Mouse (Mus musculus): Measurements from ENCODE around the gene Hoxc8.
A peak's percentile ranks its signal among the peaks of the same experiment; 100 is the strongest.

Hoxc8 gene

DNA sequence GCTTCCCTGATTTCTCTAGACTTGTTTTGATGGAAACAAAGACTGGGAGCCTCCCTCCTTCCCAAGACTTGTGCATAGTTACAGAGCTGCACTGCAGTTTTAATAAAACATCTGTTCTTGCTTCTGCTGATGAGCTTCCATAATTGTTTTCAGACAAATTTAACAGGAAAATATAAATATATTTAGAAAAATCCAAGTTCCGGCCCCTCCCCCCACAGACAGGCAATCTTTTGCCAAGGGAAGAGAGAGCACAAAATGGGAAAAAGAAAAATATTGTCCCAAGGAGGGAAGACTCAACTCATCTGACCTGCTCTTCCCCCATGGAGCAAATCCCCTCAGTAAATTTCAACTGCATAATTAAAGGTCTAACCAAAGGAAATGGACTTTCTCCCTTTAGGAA is 15.9 kb downstream of the Hoxc8 start:
- no peak for DNase-seq (ENCODE audit: extremely low spot score)

DNA sequence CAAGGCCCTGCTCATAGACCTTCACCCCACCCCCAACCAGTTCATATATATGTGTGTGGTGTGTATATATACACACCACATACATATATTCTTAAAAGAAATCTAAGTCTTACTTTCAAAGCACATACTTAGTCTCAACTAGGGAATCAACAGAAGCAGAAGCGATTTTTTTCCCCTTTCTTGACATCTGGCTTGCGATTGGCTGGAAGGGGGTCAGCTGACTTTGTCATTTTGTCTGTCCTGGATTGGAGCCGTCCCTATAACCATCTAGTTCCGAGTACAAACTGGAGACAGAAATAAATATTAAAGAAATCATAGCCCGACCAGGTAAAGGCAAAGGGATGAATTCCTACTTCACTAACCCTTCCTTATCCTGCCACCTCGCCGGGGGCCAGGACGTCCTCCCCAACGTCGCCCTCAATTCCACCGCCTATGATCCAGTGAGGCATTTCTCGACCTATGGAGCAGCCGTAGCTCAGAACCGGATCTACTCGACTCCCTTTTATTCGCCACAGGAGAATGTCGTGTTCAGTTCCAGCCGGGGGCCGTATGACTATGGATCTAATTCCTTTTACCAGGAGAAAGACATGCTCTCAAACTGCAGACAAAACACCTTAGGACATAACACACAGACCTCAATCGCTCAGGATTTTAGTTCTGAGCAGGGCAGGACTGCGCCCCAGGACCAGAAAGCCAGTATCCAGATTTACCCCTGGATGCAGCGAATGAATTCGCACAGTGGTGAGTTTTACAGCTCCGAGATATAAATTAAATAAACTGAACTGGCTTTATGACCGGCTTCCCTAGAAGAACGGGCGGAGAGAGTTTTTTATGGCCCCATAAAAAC is 19.1 kb downstream of the Hoxc8 start:
- DNase-seq (ENCODE audit: extremely low spot score), result no peak

GRCm38 (mm10) chr15:103010112-103010846 is 19.9 kb downstream of the Hoxc8 start:
- no peak for DNase-seq (ENCODE audit: extremely low spot score)

DNA sequence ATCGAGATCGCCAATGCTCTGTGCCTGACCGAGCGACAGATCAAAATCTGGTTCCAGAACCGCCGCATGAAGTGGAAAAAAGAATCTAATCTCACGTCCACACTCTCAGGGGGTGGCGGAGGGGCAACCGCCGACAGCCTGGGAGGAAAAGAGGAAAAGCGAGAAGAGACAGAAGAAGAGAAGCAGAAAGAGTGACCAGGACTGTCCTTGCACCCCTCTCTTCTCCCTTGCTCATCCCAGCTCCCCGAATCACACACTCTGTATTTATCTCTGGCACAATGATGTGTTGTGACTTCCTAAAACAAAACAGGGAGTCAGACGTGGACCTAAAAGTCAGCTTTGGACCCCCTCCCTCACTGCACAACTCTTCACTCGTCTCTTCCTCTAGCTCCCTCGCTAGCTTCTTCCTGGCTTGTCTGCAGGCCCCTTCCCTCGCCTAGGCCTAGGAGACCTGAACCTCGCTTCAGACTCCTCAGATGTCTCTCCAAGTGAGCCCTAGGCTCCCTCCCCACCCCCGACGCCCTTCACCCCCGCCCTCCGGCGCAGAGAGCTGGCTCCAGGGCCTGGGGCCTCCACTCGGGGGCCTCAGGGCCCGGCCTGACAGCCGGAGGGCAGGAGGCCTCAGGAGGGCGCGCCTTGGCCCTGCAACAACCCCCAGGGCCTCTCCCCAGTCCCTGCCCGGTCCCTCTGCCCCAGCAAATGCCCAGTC is 20.6 kb downstream of the Hoxc8 start:
- DNase-seq (ENCODE audit: extremely low spot score), result no peak

GRCm38 (mm10) chr15:103011928-103012486 is 21.6 kb downstream of the Hoxc8 start:
- DNase-seq (ENCODE audit: extremely low spot score), result no peak

DNA sequence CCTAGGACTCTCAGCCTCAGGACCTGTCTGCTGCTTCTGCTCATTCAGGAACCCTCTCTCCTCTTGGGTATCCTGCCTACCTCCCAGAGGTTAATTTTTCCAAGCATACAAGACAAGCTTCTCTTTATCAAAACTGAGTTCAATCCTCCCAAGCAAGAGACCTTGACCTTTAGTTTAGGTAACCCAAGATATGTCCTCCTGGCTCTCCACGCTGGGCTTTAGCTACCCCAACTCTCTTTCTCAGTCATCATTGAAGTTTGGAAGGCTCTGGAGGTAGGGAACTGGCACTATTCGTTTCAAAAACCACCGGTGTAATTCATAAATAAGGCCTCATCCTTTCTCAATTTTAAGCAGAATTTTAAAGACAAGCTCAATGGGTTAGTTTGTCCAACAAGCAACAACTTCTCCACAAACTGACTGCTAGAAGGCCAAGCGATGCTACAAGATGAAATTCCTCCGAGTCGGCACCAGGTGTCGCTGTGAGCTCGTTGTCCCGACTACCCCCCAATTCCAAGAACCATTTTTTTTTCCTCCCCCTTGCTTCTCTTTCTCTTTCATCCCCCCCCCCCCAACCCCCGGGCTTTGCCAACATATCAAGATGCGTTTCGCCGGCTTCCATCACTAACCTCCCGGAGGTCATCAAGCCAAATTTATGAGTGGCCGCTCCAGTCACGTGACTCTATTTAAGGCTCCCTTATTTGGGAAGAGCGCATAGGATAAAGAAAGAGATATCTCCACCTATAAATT is 23.0 kb downstream of the Hoxc8 start:
- no peak for DNase-seq (ENCODE audit: extremely low spot score)

DNA sequence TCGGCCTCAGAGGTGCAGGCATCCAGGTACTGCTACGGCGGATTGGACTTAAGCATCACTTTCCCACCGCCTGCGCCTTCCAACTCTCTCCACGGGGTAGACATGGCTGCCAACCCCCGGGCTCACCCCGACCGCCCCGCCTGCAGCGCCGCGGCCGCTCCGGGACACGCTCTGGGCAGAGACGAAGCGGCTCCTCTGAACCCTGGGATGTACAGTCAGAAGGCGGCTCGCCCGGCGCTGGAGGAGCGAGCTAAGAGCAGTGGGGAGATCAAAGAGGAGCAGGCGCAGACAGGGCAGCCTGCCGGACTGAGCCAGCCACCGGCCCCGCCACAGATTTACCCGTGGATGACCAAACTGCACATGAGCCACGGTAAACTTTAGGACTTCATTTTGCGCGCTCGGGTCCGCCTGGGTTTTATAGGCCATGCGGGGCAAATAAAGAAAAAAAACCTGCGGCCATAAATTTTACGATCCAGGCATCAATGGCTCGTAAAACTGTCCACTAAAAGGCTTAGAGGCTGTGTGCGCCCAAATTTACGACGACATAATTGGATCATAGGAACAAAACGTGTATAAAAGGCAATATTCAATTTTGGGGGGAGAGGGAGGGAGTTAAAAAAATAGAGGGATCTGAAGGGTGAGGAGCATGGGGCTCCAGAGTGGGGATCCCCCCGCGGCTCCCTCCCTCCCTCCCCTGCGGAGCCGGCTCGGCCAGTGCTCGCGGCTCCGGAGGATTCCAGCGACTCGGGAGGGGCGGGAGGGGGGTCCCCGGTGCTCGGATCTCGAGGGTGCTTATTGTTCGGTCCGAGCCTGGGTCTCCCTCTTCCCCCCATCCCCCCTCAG is 24.0 kb downstream of the Hoxc8 start:
- DNase-seq (ENCODE audit: extremely low spot score), result peak; percentile 81

- no peak for DNase-seq (ENCODE audit: extremely low spot score)
Observed at GRCm38 (mm10) chr15:103015009-103015399, 24.6 kb downstream of the Hoxc8 start.

DNA sequence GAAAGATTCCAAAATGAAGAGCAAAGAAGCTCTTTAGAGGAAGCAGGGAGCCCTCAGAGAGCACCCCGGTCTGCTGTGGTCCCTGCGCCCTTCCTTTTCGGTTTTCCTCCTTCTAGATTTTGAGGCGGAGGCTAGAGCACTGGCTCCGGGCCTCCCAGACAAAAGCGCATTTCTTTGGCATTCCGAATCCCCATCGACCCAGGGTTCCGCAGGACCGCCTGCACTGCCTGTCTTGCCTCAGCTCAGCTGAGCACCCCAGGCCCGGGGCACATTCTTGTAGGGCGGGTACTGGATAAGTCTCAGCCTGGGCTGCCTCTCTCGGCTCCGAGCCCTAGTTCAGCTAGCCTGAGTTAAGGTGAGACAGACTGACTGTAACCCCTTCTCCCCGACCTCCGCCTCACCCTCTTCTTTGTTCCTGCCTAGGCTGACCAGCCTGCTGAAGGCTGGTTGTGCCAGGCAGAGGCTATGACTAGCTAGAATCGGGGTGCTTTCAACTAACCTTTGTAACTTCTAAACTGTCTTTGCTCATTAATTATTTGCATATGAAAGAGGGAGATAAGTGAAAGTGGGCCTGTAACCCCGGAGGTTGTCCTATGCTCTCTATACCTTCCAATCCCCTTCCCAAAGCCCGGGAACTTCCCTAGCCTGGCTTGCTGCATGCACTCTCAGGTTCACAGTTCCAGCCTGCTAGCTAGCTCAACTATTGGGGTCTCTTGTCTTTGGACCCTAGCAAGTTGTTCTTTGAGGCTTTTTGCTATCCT is 25.2 kb downstream of the Hoxc8 start:
- no peak for DNase-seq (ENCODE audit: extremely low spot score)

GRCm38 (mm10) chr15:103018636-103019035 is 28.2 kb downstream of the Hoxc8 start, which contains the start of gene Hoxc4:
TSS of gene Hoxc4 (plus strand) at chr15:103018934.
- DNase-seq (ENCODE audit: extremely low spot score), result no peak

GRCm38 (mm10) chr15:103020899-103021418 is 30.6 kb downstream of the Hoxc8 start:
- no peak for DNase-seq (ENCODE audit: extremely low spot score)

GRCm38 (mm10) chr15:103021544-103021943 is 31.1 kb downstream of the Hoxc8 start:
- no peak for DNase-seq (ENCODE audit: extremely low spot score)

DNA sequence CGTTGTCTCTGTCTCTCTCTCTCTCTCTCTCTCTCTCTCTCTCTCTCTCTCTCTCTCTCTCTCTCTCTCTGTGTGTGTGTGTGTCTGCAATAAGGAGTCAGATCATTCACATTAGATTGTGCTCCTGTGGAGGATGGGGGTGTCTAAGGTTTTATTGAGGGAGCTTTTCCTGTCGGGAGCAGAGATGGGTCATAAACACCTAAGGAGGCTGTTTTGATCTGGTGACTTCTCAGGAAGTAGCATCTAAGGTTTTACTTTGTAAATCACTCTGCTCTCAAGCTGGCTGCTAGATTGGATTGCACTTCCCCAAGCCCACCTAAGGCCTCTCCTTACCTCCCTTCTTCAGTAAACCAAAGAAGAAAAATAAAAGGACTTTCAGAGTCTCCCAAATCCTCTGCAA is 33.7 kb downstream of the Hoxc8 start:
- DNase-seq (ENCODE audit: extremely low spot score), result no peak

- DNase-seq (ENCODE audit: extremely low spot score), result no peak
Observed at GRCm38 (mm10) chr15:103027266-103028235, 37.1 kb downstream of the Hoxc8 start.

- DNase-seq (ENCODE audit: extremely low spot score), result peak; percentile 59
Observed at GRCm38 (mm10) chr15:103028916-103029512, 38.6 kb downstream of the Hoxc8 start.

DNA sequence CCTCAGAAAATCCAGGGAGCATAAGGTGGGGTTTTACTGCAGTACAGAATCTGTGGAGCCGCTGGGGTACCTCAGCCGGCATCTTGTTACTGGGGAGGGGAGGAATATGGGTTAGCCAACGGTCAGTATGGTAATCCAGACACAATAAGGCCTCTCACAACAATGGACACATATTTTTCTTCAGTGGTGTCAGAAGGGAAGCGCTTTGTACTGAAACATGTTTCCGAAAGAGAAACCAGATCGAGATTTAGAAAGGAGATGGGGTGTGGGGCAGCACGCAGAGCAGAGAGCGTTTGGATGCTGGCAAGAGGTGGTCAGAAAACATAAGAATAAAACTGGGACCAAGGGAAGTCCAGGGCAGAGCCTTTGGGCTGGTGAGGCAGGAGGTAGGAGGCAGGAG is 39.7 kb downstream of the Hoxc8 start:
- peak; percentile 40 for DNase-seq (ENCODE audit: extremely low spot score)

GRCm38 (mm10) chr15:103032167-103032566 is 41.8 kb downstream of the Hoxc8 start:
- peak; percentile 36 for DNase-seq (ENCODE audit: extremely low spot score)

Measured in embryo, embryonic 9.5 days (tissue).